Mouse (Mus musculus) cerebellum, adult 8-10 months (tissue): ENCODE measurements around the gene Cyfip2.

ENCODE experiments used
- DNase-seq: peaks from one replicate; pipeline ENCODE4 v3.0.0; 2022

Gene Cyfip2

DNA sequence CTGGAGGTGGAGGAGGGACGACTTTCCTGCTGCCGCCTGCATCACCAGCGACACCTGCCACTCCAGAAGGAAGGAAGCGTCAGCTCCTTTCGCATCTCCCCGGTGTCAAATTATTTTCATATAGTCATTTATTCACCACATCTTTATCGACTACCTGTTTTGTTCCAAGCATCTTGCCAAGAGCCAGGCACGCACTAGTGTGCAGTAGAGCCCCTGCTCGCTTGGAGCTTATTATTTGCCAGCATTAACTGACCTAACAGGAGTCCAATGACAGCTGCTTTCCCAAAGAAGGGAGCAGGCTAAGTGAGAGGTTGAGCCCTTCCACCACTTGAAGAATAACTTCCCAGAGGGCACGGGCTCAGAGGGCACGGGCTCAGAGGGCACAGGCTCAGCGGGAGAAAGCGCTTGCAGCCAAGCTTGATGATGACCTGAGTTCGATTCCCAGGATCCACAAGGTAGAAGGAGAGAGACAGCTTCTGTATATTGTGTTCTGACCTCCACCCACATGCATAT, at the start of gene Cyfip2:
Cyfip2 (minus strand) TSS at position 337 of the 513 bp plus-strand sequence.
- DNase-seq: peak; percentile 58

DNA sequence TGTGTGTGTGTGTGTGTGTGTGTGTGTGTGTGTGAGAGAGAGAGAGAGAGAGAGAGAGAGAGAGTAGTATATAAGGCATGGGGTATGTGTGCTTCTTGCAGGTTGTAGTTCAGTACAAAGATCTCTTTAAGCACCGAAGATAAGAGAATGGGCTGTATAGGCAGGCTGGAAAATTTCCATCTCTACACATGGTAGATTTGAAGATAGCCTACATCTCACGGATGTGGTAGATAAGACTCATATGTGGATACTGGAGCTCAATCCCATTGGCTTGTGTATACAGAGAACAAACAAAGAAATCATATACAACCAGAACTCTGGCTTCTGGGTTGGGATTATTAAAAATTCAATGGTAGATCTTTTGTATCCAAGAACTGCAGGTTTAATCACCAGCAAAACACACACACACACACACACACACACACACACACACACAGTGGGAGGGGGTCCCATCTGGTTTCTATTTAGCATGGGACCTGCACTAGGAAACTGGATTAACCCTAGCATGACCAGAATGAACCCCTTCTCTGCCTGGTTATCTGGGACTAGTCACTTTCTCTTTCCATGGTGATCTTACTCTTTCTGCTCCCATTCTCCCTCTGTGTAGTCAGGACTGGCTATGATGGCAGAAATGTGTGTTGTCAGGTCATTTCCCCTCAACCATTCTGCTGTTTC, 48.5 kb upstream of the Cyfip2 start:
- no peak for DNase-seq

DNA sequence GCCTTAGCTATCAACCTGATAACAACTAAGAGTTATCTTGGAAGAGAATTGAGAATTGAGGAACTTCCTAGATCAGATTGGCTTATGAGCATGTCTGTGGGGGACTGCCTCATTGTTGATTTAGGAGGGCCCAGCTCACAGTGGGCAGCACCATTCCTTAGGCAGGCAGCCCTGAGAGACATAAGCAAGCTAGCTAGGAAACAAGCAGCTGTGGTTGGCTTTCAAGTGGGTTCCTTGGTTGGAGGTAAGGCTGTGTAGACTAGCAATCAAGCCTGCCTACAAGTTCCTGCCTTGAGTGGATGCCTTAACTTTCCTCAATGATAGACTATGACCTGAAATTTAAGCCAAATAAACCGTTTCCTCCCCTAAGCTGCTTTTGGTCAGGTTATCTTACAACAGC, 45.7 kb upstream of the Cyfip2 start:
- DNase-seq: no peak

DNA sequence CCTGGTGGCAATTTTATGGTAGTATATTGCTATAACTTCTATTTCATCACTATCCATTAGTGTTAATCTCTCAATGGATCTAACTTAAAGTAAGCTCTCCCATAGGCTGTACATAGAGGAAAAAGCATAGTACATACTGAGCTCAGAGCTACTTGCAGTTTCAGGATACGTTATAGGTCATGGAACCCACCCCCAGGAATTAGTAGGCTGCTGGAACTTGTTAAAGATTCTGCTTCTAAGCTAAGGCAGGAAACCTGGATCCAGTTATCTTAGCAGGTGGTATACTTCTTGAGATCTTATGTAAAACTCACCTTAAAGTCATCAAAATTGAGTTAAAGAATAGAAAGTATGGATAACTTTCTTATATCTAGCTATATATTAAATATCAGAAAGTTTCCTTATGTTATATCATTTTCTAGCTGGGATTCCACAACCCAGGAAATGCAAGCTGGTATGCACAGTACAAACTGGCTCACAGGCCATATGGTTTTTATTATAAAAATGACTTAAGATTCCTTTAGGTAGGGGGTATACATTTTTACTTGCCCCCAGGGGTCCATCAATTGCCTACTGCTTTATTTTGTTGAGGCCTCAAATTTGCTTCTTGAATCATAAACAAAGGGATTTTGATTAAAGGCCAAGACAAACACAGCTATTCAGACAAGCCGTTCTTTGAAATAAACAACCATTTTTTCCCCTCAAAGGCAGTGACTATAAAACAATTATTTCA, 37.2 kb upstream of the Cyfip2 start:
- no peak for DNase-seq

DNA sequence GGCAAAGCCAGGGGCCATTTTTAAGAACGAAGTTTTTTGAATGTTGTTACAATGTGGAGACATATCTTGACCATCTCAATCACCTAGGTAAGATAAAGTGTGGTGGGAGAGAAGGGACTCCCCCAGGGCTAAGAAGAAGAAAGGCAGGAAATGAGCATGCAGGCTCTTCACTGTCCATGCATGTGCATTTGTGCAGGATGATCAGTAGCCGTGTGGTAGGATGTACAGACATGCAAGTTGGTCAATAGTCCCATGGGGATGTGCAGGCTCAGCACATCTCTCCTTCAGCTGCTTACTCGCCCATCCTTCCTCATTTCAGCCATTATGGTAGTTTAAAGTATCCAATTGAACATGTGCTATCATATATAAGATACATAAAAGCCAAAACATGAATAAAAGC, 35.8 kb upstream of the Cyfip2 start:
- DNase-seq: no peak

DNA sequence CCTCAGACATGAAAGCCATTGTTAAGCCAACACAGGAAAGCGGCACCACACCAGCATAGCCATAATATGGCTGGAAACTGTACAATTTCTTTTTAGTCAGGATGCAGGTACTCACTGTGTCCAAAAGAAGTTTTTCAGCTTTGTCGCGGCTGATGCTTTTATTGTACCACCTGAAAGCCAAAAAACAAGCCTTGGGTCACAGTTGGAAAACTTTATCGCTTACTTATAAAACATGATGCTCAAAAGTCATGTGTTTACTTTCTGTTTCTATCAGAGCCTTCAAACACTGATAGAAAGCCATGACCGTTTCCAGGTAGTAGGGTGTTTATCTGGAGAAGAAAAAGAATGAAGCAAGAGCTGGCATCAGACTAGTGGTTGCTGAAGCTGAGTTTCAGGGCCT, 35.1 kb upstream of the Cyfip2 start:
- DNase-seq: no peak

DNA sequence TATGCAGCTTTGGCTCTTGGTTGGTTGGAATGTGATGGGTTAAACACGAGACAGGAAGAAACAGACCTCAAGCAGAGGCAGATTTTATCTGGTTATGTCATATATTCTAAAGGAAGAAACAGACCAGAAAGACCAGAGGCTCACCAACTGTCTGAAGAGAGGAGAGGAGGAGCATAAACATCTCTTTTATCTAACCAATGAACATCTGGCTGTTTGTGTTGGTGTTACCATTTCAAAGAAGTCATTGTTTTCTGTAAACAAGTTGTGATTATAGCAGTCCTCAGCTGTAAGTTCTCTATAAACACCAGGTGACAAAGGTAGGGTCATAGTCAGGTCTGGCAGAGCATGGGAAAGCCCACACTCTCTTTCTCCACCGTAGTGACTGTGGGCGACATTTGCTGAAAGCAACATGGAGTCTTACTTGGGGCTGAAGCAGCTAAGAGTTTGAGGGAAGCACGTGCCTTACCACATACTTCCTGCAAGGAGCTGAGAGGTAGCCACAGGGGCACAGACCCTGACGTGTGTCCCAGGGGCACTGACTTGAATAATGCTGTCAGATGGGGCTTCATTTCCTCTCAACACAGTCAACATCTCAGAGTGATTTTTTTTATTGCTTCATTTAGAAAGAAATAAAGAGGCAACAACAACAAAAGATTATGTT, 31.4 kb upstream of the Cyfip2 start:
- DNase-seq: no peak

DNA sequence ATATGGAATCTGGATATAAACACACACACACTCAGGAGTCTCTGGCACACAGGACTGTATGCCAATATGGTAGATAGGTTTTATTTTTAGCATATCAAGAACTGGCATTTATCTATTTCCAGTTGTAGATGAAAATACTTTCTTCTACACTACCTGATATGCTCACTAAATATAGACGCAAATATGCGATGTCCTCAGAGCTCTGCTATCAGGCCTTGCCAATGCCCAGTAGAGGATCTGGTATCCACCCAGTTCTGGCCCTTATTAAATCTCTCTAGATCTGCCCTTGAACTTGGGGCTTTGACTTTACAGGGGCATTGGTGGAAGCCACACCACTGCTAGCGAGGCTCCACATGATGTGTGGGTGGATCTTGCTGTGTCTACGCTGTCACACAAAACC, 29.3 kb upstream of the Cyfip2 start:
- DNase-seq: no peak

DNA sequence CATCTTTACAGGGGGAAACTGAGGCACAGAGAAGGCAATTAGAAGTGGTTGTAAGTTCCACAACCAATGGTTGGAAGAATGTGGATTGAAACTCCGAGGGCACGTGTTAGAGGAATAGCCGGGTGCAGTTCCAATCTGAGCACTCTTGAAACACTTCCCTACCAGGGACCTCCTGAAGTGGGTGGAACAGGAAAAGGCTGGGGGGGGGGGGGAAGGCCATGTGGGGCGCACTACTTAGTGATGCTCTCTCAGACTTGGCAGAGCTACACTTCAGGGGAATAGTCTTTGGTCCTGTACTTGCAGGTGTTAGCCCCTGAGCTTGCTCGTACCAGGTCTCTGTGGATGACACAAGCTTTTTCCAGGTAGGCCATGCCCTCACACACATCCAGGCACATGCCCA, 23.4 kb upstream of the Cyfip2 start:
- no peak for DNase-seq

DNA sequence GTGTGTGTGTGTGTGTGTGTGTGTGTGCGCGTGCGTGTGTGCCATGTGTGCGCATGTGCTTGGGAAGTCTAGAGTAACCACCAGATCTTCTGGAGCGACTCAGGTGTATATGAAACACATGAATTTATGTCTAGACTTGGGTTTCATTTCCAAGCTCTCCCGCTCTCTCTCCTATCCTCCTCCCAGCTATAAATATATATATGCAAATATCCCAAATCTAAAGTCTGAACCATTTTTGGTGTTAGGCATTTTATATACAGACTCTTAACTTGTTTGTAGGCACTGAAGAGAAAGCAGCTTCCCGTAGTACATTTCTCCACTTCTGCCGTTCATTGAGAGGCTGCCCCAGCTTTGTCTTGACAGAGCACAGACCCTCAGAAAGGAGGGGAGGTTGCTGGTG, 19.6 kb upstream of the Cyfip2 start:
- no peak for DNase-seq

DNA sequence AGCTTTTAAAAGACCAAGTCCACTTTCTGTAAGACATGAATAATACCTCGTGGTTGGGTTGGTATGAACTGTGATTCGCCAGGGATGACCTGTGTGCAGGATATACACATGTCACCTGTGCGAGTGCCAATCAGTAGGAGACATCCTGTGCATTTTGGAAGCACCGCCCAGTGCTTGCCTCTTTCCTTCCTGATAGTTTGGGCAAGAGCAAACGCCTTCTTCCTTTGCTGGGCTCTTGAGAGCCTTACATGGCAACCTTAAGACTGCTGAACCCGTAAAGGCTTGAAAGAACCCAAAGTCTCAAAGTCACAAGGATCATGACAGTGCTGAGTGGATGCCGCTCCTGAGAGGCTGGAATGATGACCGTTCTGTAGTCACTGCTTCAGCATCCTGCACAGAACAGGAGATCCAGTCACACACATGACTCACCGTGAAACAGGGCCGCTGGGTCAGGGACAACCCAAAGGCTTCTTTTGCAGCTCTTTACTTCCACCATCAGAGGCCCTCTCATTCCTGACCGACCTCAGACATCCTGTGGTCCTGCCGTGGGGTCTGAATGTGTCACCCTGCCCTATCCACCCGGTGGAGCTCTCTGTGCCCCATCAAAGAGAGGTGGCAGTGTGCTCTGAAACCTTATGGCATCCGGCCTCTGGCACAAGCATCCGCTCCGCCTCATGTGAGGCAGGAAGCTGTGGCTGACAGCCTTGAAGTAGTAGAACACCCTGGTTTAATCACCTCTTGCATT, 13.8 kb upstream of the Cyfip2 start:
- no peak for DNase-seq

DNA sequence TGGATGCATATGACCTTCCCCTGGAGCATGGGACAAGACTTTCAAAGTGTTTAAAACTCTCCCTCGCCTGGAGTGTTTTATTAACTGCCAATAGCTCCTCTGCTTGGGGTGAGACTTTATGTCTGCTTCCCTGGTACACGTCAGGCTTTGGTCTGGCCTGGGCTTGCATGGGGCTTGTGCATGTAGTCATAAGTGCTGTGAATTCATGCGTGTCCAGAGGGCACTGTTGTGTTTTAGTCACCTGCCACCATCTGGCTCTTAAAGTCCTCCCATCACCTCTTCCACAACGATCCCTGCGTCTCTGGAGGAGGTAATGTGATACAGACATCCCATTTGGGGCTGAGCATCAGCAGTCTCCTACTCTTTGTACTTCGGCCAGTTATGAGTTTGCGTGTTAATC, 8.9 kb upstream of the Cyfip2 start:
- DNase-seq: no peak

DNA sequence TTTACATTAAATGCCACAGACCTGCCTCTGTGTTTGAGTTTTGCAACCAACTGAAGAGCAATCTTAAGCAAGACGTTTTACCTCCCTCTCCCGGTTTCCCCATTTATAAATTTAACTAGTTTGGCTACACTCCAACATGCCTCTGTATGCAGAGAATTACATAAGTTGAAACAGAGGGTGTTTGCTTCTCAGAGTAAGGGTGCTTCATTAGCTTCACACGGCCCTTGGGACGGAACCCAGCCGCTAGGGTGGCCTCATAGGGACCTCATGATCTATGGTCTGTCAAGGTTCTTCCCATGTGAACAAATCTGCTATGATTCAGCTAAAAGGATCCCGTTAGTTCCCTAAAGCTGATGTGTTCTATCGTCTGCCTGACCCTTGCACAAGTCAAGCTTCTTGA, 1.9 kb upstream of the Cyfip2 start:
- DNase-seq: no peak

DNA sequence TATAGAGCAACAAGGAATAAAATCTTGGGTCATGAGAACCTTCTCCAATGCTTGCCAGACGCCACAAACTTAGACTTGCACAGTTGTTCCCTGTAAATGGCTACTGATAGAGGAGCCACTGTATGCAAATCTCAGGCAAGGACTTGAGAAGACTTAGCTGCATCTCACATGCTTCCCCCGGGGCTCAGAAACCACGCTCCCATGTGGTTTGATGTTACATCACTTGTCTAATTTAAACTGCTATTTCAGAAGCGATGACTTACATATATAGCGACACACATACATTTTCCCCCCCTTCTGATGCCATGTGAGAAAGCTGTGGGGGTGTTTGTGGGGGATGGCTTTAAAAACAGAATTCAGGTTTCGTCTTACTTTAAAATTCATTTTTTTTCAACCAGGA, 1.2 kb upstream of the Cyfip2 start:
- DNase-seq: no peak

DNA sequence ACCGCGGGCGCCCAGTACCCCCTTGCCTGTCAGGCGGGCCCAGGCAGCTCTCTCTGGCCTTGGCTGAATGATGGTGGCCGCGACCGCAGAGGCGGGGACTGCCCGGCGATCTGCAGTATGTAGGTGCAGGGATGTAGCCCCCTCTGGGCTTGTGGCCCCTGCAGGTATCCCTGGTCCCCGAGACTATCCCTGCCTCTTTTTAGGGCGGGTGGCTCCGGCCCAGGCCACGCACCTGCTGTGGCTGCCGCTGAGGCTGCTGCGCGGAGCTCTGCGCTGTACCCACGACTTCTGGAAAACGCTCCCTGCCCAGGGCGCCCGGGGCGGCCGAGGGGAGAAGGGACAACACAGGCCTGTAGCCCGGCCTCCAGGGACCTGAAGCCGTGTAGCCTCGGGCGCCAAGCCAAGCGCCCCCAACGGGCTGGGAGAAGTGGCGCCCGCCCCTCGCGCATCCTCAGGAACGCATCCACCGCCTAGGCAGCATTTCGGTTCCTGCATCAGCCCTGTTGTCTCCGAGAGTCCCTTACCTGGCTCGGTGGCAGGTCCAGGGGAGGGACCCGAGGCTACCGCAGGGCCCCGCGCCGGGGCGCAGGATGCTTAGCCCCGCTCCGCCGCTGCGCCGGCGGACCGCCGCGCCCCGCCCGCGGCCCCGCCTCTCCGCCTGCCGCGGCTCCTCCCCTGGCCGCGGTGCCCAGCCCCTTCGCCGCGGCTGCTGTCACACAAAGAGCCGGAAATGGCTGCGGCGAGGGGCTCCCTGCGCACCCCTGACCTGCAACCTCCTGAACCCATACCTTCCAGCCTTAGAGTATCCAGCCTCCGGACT, 746 bp downstream of the Cyfip2 start:
- DNase-seq: peak; percentile 69

DNA sequence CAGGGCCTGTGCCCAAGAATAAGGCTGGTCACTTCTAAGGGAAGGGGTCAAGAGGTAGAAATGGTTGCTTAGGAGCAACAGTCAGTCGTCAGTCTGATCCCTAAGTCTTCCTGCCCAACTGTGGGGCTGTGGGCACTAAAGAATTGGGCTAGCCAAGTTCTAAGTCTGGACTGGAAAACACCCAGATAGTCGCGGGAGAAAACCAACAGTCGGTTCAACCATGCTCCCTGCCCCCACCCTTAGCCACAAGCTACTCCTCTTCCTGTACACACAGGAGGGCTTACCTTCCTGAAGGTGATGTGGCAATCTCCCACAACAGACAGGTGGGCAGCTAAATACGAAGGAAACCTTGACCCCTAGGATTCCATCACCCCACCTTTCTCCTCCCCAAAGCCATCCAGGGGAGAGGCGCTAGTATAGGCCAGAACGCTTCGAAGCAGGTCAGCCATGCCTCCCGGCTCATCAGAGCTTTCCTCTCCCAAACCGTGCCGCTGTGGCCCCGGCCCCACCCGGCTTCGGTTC, 1.4 kb downstream of the Cyfip2 start:
- DNase-seq: no peak

DNA sequence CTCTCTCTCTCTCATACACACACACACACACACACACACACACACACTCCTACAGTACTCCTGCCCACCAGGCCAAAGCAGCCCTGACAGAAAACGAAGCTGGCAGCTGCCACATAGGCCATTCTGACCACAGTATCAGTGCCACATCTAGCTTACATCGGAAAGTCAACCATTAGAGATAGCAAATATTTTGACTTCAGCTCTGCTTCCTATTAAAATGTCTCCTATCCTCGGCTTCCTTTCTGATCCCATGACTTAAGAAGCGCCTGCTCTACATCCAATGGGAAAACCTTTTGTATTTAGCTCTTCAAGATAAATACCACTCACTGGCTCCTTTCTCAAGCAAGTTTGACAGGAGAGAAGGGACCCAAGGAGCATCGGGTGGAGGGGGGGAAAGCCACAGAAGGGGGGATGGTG, 2.0 kb downstream of the Cyfip2 start:
- DNase-seq: no peak

DNA sequence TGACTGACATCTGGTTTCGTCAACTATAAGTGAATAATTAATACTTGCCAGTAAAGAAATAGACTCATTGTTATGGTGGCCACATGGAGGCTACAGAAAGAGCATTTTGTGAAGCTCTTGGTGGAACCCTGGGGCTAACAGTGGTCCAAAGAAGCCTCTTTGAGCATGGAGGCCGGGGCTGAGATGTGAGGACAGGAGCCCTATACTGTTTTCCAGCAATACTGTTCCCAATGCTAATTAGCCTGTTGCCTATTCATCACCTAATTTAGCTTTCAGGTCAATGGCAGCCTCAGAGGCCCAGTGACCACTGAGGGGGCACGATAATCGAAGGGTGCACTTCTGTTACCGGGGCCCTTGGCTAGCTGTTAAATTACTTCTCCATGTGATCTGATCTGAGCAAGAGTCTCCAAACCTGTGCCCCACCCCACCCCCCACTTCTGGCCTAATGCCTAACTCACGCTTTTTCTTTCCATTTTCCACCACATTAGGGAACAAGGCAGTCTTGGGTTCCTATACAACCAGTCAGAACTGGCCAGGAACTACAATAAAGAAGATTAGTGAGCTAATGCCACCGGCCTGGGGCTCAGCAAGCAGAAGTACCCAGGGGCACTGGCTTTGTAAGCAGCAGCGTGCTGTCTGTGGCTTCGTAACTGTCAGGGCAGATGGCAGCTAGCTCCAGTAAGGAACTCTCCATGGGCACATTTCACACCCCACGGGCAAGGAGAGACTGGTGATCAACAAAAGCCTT, 2.7 kb downstream of the Cyfip2 start:
- DNase-seq: no peak

DNA sequence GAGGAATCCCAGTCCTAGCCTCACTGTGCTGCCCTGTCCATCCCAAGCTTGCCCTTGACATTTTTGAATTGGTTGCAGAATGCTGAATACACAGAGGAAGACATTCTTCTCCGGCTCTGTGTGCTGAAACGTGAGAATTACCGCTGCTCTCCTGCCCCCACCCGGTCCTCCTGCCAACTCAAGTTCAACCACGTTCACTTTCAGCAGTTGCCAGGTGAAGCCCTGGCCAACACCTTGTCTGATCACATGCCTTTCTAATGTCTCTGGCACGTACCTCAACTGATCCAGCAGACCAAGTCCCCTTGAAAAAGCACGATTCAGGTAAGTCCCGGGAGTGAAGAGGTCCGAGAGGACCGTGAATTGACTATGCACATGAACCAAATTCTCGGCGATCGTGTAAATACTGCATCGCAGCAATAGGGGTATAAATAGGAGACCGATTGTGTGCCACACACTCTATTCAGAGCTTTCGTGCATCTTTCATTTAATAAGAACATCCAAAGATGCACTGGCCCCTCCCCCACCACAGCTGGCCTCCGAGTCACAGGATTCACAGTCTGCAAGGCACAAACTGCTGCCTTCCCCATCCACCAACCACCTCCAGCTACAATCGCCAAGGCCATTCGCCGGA, 3.4 kb downstream of the Cyfip2 start:
- DNase-seq: no peak

DNA sequence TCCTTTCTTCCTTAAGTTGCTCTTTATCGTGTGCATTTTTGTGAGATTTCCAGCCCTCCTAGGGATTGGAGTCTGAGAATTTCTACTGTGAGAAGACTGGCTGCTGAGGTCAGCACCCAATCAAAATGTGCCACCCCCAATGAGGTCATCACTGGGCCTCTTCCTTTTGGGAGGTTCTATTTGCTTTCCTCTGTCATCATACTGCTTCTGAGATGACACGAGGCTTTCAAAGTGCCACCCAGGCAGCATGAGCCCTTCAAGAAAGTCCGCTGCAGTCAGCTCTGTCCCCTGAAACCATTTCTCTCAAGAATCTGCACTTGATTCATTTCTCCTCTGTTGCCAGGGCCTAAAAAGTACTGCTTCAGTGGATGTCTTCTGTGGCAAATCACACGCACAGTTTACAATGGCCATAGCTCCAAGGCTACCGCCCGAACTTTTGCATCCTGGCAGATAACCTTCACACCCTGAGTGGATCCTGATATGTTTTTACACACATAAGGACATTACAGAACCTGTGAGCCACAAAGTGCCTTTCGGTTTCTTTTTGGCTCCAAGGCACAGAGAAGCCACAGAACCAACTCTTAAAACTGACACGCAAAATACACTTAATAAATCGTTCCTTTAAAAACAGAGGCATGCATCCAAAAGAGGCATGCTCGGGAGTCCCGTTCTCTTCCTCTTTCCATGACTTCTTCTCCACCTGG, 4.2 kb downstream of the Cyfip2 start:
- DNase-seq: no peak
